Mouse (Mus musculus) spleen, adult 10 weeks (tissue): ENCODE measurements around the gene Olfr734. TPM values are rescaled to one million over a fixed set of nuclear protein-coding genes. Genes with fewer than 3 reads are reported as not detected.

Experiments used
- polyA plus RNA-seq: library from polyadenylated mRNA; stranded (reverse); fragments of 350-450 nt; fragmentation: Illumina TruSeq; extraction: RNeasy Lipid Tissue Mini Kit (QIAGEN cat#74804); gene quantifications from one replicate; pipeline ENCODE4 v1.2.3, GENCODE M21; 2015; ENCODE audit warnings: low replicate concordance; ENCODE audit not compliant: insufficient read depth

The Olfr734 gene
- not detected for polyA plus RNA-seq

DNA sequence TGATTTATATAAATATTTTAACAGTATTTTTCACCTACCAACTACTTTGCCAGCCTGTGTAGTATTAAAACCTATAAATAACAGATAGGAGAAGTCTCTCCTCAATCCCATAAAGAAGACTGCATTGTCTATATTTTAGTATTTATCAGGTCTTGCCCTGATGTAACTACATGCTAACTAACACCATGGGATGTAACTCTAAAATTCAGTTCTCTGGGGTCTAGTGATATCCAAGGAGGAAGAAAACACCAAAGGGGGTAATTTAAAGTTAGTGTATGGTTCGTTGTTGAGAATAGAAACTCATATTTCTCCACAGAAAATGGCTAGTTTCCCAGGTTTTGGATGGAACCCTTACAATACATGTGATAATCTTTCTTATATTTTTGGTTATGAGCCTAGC lies at the start of gene Olfr734:
Olfr734 (minus strand) TSS at position 101 of the 400 bp plus-strand sequence.

DNA sequence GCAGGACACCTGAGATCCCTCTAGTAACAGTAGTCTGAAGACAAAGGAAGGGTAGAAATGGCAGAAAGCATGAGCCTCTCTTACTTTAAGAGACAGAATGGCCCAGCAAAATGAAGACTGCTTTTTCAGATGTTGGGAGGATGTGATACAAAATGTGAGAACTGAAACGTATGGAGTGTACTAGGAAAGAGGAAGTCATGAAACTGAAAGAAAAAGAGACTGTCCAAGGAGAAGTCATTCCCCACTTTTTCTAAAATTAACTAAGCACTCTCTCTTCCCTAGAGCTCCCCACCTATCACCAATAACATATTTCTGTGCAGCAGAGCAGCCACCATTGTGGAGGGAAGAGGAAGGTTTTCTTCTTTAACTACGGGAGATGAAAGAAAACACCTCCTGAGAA lies 31.0 kb upstream of the Olfr734 start, which contains the start of gene Tlr11:
Tlr11 (plus strand) TSS at position 322 of the 400 bp plus-strand sequence.

GRCm38 (mm10) chr14:50348796-50349195 lies 22.2 kb upstream of the Olfr734 start, which contains the start of gene Olfr735:
Olfr735 (minus strand) TSS chr14:50348872.

GRCm38 (mm10) chr14:50301422-50301821 lies 25.1 kb downstream of the Olfr734 start, which contains the start of gene Olfr733:
Olfr733 (minus strand) TSS chr14:50301522.

DNA sequence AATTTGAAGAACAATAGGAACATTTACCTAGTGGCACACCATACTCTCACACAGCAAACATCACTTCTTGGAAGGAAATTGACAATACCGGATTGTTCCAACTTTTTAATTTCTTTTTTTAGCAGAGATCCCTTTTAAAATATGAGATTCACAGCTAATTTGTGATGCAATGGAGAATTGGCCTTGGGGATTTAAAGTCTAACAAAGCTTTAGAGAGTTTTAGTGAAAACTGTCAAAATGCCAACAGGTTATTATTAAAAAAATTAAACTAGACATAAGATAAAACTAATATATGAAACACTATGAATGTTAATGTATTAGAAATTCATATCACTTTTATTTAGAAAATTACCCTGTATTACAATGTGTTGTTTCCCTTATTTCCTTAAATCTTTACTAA lies 42.5 kb downstream of the Olfr734 start, which contains the start of gene Olfr732:
Olfr732 (minus strand) TSS at position 101 of the 400 bp plus-strand sequence.

Other genes starting within 250 kb of the Olfr734 start
- gene Olfr726, start 235.8 kb downstream of the Olfr734 start, polyA plus RNA-seq = not detected
- not detected for gene Olfr727, start 203.6 kb downstream of the Olfr734 start, polyA plus RNA-seq
- not detected for gene Olfr728, start 184.1 kb downstream of the Olfr734 start, polyA plus RNA-seq
- gene Olfr729, start 173.9 kb downstream of the Olfr734 start, polyA plus RNA-seq = not detected
- not detected for gene Olfr730, start 138.6 kb downstream of the Olfr734 start, polyA plus RNA-seq
- gene Olfr731, start 84.9 kb downstream of the Olfr734 start, polyA plus RNA-seq = not detected
- not detected for gene Olfr732, start 42.6 kb downstream of the Olfr734 start, polyA plus RNA-seq
- 0.10 TPM for gene Olfr733, start 25.2 kb downstream of the Olfr734 start, polyA plus RNA-seq
- gene Olfr735, start 22.1 kb upstream of the Olfr734 start, polyA plus RNA-seq = not detected
- 33.0 TPM for gene Tlr11, start 31.2 kb upstream of the Olfr734 start, polyA plus RNA-seq
- not detected for gene Olfr736, start 54.4 kb upstream of the Olfr734 start, polyA plus RNA-seq
- not detected for gene Olfr738, start 80.8 kb upstream of the Olfr734 start, polyA plus RNA-seq
- gene Olfr739, start 91.9 kb upstream of the Olfr734 start, polyA plus RNA-seq = not detected
- gene Olfr740, start 118.8 kb upstream of the Olfr734 start, polyA plus RNA-seq = not detected
- gene Olfr741, start 146.0 kb upstream of the Olfr734 start, polyA plus RNA-seq = not detected
- gene Olfr742, start 176.8 kb upstream of the Olfr734 start, polyA plus RNA-seq = not detected
- not detected for gene Olfr743, start 195.1 kb upstream of the Olfr734 start, polyA plus RNA-seq